Mouse (Mus musculus): ENCODE measurements around the gene Kdm2a. TPM values are rescaled to one million over a fixed set of nuclear protein-coding genes. Genes with fewer than 3 reads are reported as not detected.

Kdm2a gene
- polyA plus RNA-seq, 1 experiment: 122 TPM

Other genes with a start within 250 kb of the Kdm2a start
- gene Coro1b, start 249.7 kb downstream of the Kdm2a start, polyA plus RNA-seq (2012; rRNA removed): 251 and 287 TPM in 2 replicates
- 5.8 and 5.9 TPM in 2 replicates for gene Ptprcap, start 244.7 kb downstream of the Kdm2a start, polyA plus RNA-seq (2012; rRNA removed)
- gene Rps6kb2, start 234.9 kb downstream of the Kdm2a start, polyA plus RNA-seq (2012; rRNA removed): 31.1 and 32.0 TPM in 2 replicates
- gene Carns1, start 222.8 kb downstream of the Kdm2a start, polyA plus RNA-seq (2012; rRNA removed): 8.4 and 10.0 TPM in 2 replicates
- gene Tbc1d10c, start 207.0 kb downstream of the Kdm2a start, polyA plus RNA-seq (2012; rRNA removed): 3.6 and 4.5 TPM in 2 replicates
- gene Ppp1ca, start 206.2 kb downstream of the Kdm2a start, polyA plus RNA-seq (2012; rRNA removed): 570 and 585 TPM in 2 replicates
- gene Rad9a, start 196.6 kb downstream of the Kdm2a start, polyA plus RNA-seq (2012; rRNA removed): 27.3 and 31.9 TPM in 2 replicates
- 6.6 and 7.9 TPM in 2 replicates for gene Clcf1, start 184.0 kb downstream of the Kdm2a start, polyA plus RNA-seq (2012; rRNA removed)
- gene AC109138.7, start 183.9 kb downstream of the Kdm2a start, polyA plus RNA-seq (2012; rRNA removed): 1.2 TPM in 1 of 2 replicates, not detected in the other
- 111 and 164 TPM in 2 replicates for gene Pold4, start 166.4 kb downstream of the Kdm2a start, polyA plus RNA-seq (2012; rRNA removed)
- gene Ssh3, start 129.1 kb downstream of the Kdm2a start, polyA plus RNA-seq (2012; rRNA removed): 87.3 and 91.4 TPM in 2 replicates
- 12.6 and 13.7 TPM in 2 replicates for gene Ankrd13d, start 115.1 kb downstream of the Kdm2a start, polyA plus RNA-seq (2012; rRNA removed)
- gene Grk2, start 92.1 kb downstream of the Kdm2a start, polyA plus RNA-seq (2012; rRNA removed): 74.0 and 79.1 TPM in 2 replicates
- 18.6 and 26.0 TPM in 2 replicates for gene Rhod, start 41.1 kb upstream of the Kdm2a start, polyA plus RNA-seq (2012; rRNA removed)
- 73.8 and 88.6 TPM in 2 replicates for gene Syt12, start 79.2 kb upstream of the Kdm2a start, polyA plus RNA-seq (2012; rRNA removed)
- 6.5 and 11.0 TPM in 2 replicates for gene 2010003K11Rik, start 100.3 kb upstream of the Kdm2a start, polyA plus RNA-seq (2012; rRNA removed)
- 249 and 264 TPM in 2 replicates for gene Pcx, start 112.2 kb upstream of the Kdm2a start, polyA plus RNA-seq (2012; rRNA removed)
- gene Lrfn4, start 217.4 kb upstream of the Kdm2a start, polyA plus RNA-seq (2012; rRNA removed): 10.1 and 11.0 TPM in 2 replicates
- gene Rce1, start 227.4 kb upstream of the Kdm2a start, polyA plus RNA-seq (2012; rRNA removed): 86.0 and 90.7 TPM in 2 replicates

Data from gonadal fat pad, adult 2 months (tissue).